Mouse (Mus musculus): ENCODE data around the gene Stat5a.

GRCm38 (mm10) chr11:100848789-100849379, 10.3 kb upstream of the Stat5a start:
- TF ChIP-seq CTCF (IDR thresholded peaks at IDR 0.05; ENCODE audit: control insufficient read depth, insufficient read depth, insufficient replicate concordance, low read depth, low read length): no peak
- no peak for TF ChIP-seq POLR2A (IDR thresholded peaks at IDR 0.05; ENCODE audit: control insufficient read depth, low read depth, low read length)

Measured in testis, adult 2 months (tissue).